Mouse (Mus musculus) frontal cortex, adult 2 months (tissue): ENCODE data around the gene Gm28490. TPM values are rescaled to one million over a fixed set of nuclear protein-coding genes. Genes with fewer than 3 reads are reported as not detected.
"Not testable (repeated sequence)": the region's sequence is repeated elsewhere in the genome, so short reads cannot be mapped to it uniquely, and the experiment has no call there.

Source experiments
- DNase-seq, 2 experiments: peaks; one replicate each; pipeline ENCODE4 v3.0.0; 2022; ENCODE audit warnings: low spot score in 1 of 2; ENCODE audit errors: extremely low spot score in 1 of 2
- polyA plus RNA-seq: library from polyadenylated mRNA; depleted of rRNA; stranded (reverse); fragments of >200 nt; gene quantifications from 2 replicates; pipeline ENCODE4 v1.2.3, GENCODE M21; 2012; rRNA removed

Gm28490 gene
- not detected in 2 replicates for polyA plus RNA-seq

DNA sequence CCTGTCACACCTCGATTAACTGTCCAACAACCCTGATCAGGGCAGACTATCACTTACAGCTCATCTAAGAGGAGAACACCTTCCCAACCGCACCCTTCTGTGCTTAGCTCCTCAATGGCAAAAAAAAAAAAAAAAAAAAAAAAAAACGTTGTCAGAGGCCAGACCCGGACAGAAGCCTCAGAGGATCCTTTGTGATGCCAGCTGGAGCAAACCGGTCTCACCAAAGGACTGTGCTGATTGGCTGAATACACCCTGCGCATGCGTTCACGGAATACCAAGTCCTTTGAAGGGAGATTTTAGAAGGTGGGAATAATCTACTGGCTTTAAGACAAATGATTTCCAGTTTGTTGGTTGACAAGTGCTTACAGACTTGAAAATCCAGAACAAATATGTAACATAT, at the start of gene Gm28490:
Gene Gm28490, minus strand, starts transcription at position 101 of the 400 bp plus-strand sequence.
- not testable (repeated sequence) for DNase-seq
